Mouse (Mus musculus): ENCODE data around the gene Coro2b. TPM values are rescaled to one million over a fixed set of nuclear protein-coding genes. Genes with fewer than 3 reads are reported as not detected.

The Coro2b gene
- polyA plus RNA-seq, 1 experiment from 2014 or later, result 6.9 TPM

GRCm38 (mm10) chr9:62406423-62407013, 130.3 kb downstream of the Coro2b start:
- no peaks in the 10 kb centered on the region for H3K27me3 ChIP-seq (ENCODE audit: control insufficient read depth, insufficient read depth, low read length)
- WGBS, result 68% methylated on average over 7 of the region's 7 CpGs

GRCm38 (mm10) chr9:62401589-62401988, 135.3 kb downstream of the Coro2b start:
- H3K9ac ChIP-seq (ENCODE audit: low read length), result no peak overlapping the region
- ATAC-seq (ENCODE audit: insufficient number of reproducible peaks, insufficient read depth, low FRiP score, low read depth), result no peak

More at GRCm38 (mm10) chr9:62406423-62407013, 130.3 kb downstream of the Coro2b start:
- Histone ChIP-seq H3K27ac (replicated peaks in 1 of 2; ENCODE audit: control insufficient read depth in 1 of 2, insufficient read depth in 1 of 2, low read depth in 2 of 2, low read length in 2 of 2) (no peak overlapping the region), H3K9me3 (ENCODE audit: control insufficient read depth, low read length) (no peaks in the 10 kb centered on the region), H3K4me1 (ENCODE audit: control insufficient read depth in 2 of 2, insufficient read depth in 2 of 2, low read length in 2 of 2) (no peaks in the 10 kb centered on the region), H3K9ac (ENCODE audit: low read length) (no peak overlapping the region), H3K4me3 (ENCODE audit: control insufficient read depth in 1 of 2, insufficient read depth in 1 of 2, low read depth in 1 of 2, low read length in 2 of 2) (no peak overlapping the region), H3K4me2 (ENCODE audit: low read length) (no peak overlapping the region), H3K36me3 (ENCODE audit: control insufficient read depth, insufficient read depth, low read length) (no peaks in the 10 kb centered on the region)
- ATAC-seq (ENCODE audit: insufficient number of reproducible peaks, insufficient read depth, low FRiP score, low read depth), result no peak

GRCm38 (mm10) chr9:62400531-62401170, 136.2 kb downstream of the Coro2b start:
- Histone ChIP-seq H3K27ac (replicated peaks in 1 of 2; ENCODE audit: control insufficient read depth in 1 of 2, insufficient read depth in 1 of 2, low read depth in 2 of 2, low read length in 2 of 2) (no peak overlapping the region), H3K4me1 (ENCODE audit: control insufficient read depth in 2 of 2, insufficient read depth in 2 of 2, low read length in 2 of 2) (peaks cover 0 to 3% of the 10 kb centered on the region in 2 experiments; a peak in 2 of 4 replicates), H3K9ac (ENCODE audit: low read length) (no peak overlapping the region), H3K36me3 (ENCODE audit: control insufficient read depth, insufficient read depth, low read length) (no peaks in the 10 kb centered on the region), H3K27me3 (ENCODE audit: control insufficient read depth, insufficient read depth, low read length) (no peaks in the 10 kb centered on the region), H3K4me3 (ENCODE audit: control insufficient read depth in 1 of 2, insufficient read depth in 1 of 2, low read depth in 1 of 2, low read length in 2 of 2) (no peak overlapping the region), H3K4me2 (ENCODE audit: low read length) (no peak overlapping the region), H3K9me3 (ENCODE audit: control insufficient read depth, low read length) (no peaks in the 10 kb centered on the region)
- 39% methylated on average over 11 of the region's 11 CpGs for WGBS
- no peak for ATAC-seq (ENCODE audit: insufficient number of reproducible peaks, insufficient read depth, low FRiP score, low read depth)

More at GRCm38 (mm10) chr9:62401589-62401988, 135.3 kb downstream of the Coro2b start:
- WGBS, result 90% methylated on average over 1 of the region's 1 CpGs
- Histone ChIP-seq H3K4me2 (ENCODE audit: low read length) (no peak overlapping the region), H3K9me3 (ENCODE audit: control insufficient read depth, low read length) (no peaks in the 10 kb centered on the region), H3K4me3 (ENCODE audit: control insufficient read depth in 1 of 2, insufficient read depth in 1 of 2, low read depth in 1 of 2, low read length in 2 of 2) (no peak overlapping the region), H3K27me3 (ENCODE audit: control insufficient read depth, insufficient read depth, low read length) (no peaks in the 10 kb centered on the region), H3K27ac (replicated peaks in 1 of 2; ENCODE audit: control insufficient read depth in 1 of 2, insufficient read depth in 1 of 2, low read depth in 2 of 2, low read length in 2 of 2) (no peak overlapping the region), H3K4me1 (ENCODE audit: control insufficient read depth in 2 of 2, insufficient read depth in 2 of 2, low read length in 2 of 2) (peaks cover 0 to 3% of the 10 kb centered on the region in 2 experiments; a peak in 2 of 4 replicates), H3K36me3 (ENCODE audit: control insufficient read depth, insufficient read depth, low read length) (no peaks in the 10 kb centered on the region)

GRCm38 (mm10) chr9:62394163-62394562, 142.7 kb downstream of the Coro2b start:
- Histone ChIP-seq H3K9ac (ENCODE audit: low read length) (no peak overlapping the region), H3K27me3 (ENCODE audit: control insufficient read depth, insufficient read depth, low read length) (no peaks in the 10 kb centered on the region), H3K36me3 (ENCODE audit: control insufficient read depth, insufficient read depth, low read length) (no peaks in the 10 kb centered on the region), H3K4me3 (ENCODE audit: control insufficient read depth in 1 of 2, insufficient read depth in 1 of 2, low read depth in 1 of 2, low read length in 2 of 2) (no peak overlapping the region), H3K4me1 (ENCODE audit: control insufficient read depth in 2 of 2, insufficient read depth in 2 of 2, low read length in 2 of 2) (no peaks in the 10 kb centered on the region), H3K4me2 (ENCODE audit: low read length) (no peak overlapping the region), H3K27ac (replicated peaks in 1 of 2; ENCODE audit: control insufficient read depth in 1 of 2, insufficient read depth in 1 of 2, low read depth in 2 of 2, low read length in 2 of 2) (no peak overlapping the region), H3K9me3 (ENCODE audit: control insufficient read depth, low read length) (no peaks in the 10 kb centered on the region)
- no peak for ATAC-seq (ENCODE audit: insufficient number of reproducible peaks, insufficient read depth, low FRiP score, low read depth)
- 72% methylated on average over 2 of the region's 2 CpGs for WGBS

- ATAC-seq (ENCODE audit: insufficient number of reproducible peaks, insufficient read depth, low FRiP score, low read depth), result no peak
- Histone ChIP-seq H3K4me2 (ENCODE audit: low read length) (no peak overlapping the region), H3K36me3 (ENCODE audit: control insufficient read depth, insufficient read depth, low read length) (no peaks in the 10 kb centered on the region), H3K9ac (ENCODE audit: low read length) (no peak overlapping the region), H3K9me3 (ENCODE audit: control insufficient read depth, low read length) (no peaks in the 10 kb centered on the region), H3K4me1 (ENCODE audit: control insufficient read depth in 2 of 2, insufficient read depth in 2 of 2, low read length in 2 of 2) (no peaks in the 10 kb centered on the region), H3K4me3 (ENCODE audit: control insufficient read depth in 1 of 2, insufficient read depth in 1 of 2, low read depth in 1 of 2, low read length in 2 of 2) (no peak overlapping the region), H3K27me3 (ENCODE audit: control insufficient read depth, insufficient read depth, low read length) (no peaks in the 10 kb centered on the region), H3K27ac (replicated peaks in 1 of 2; ENCODE audit: control insufficient read depth in 1 of 2, insufficient read depth in 1 of 2, low read depth in 2 of 2, low read length in 2 of 2) (no peak overlapping the region)
- 54% methylated on average over 2 of the region's 2 CpGs for WGBS
Observed at GRCm38 (mm10) chr9:62393531-62393930, 143.3 kb downstream of the Coro2b start.

- Histone ChIP-seq H3K9me3 (ENCODE audit: control insufficient read depth, low read length) (no peaks in the 10 kb centered on the region), H3K9ac (ENCODE audit: low read length) (no peak overlapping the region), H3K36me3 (ENCODE audit: control insufficient read depth, insufficient read depth, low read length) (no peaks in the 10 kb centered on the region), H3K4me1 (ENCODE audit: control insufficient read depth in 2 of 2, insufficient read depth in 2 of 2, low read length in 2 of 2) (no peaks in the 10 kb centered on the region), H3K27ac (replicated peaks in 1 of 2; ENCODE audit: control insufficient read depth in 1 of 2, insufficient read depth in 1 of 2, low read depth in 2 of 2, low read length in 2 of 2) (no peak overlapping the region), H3K4me3 (ENCODE audit: control insufficient read depth in 1 of 2, insufficient read depth in 1 of 2, low read depth in 1 of 2, low read length in 2 of 2) (no peak overlapping the region), H3K4me2 (ENCODE audit: low read length) (no peak overlapping the region), H3K27me3 (ENCODE audit: control insufficient read depth, insufficient read depth, low read length) (no peaks in the 10 kb centered on the region)
- WGBS, result 77% methylated on average over 9 of the region's 9 CpGs
- no peak for ATAC-seq (ENCODE audit: insufficient number of reproducible peaks, insufficient read depth, low FRiP score, low read depth)
Observed at GRCm38 (mm10) chr9:62389735-62390134, 147.1 kb downstream of the Coro2b start.

- Histone ChIP-seq H3K27ac (replicated peaks in 1 of 2; ENCODE audit: control insufficient read depth in 1 of 2, insufficient read depth in 1 of 2, low read depth in 2 of 2, low read length in 2 of 2) (no peak overlapping the region), H3K36me3 (ENCODE audit: control insufficient read depth, insufficient read depth, low read length) (no peaks in the 10 kb centered on the region), H3K4me1 (ENCODE audit: control insufficient read depth in 2 of 2, insufficient read depth in 2 of 2, low read length in 2 of 2) (peaks cover 13 to 14% of the 10 kb centered on the region in 2 experiments), H3K4me3 (ENCODE audit: control insufficient read depth in 1 of 2, insufficient read depth in 1 of 2, low read depth in 1 of 2, low read length in 2 of 2) (no peak overlapping the region), H3K9ac (ENCODE audit: low read length) (no peak overlapping the region), H3K27me3 (ENCODE audit: control insufficient read depth, insufficient read depth, low read length) (no peaks in the 10 kb centered on the region), H3K9me3 (ENCODE audit: control insufficient read depth, low read length) (no peaks in the 10 kb centered on the region), H3K4me2 (ENCODE audit: low read length) (no peak overlapping the region)
- no peak for ATAC-seq (ENCODE audit: insufficient number of reproducible peaks, insufficient read depth, low FRiP score, low read depth)
- WGBS, result 82% methylated on average over 4 of the region's 4 CpGs
Observed at GRCm38 (mm10) chr9:62385727-62386518, 150.9 kb downstream of the Coro2b start.

Data from heart, embryonic 14.5 days (tissue).